Mouse (Mus musculus): Measurements from ENCODE around the gene Mrpl54. TPM values are rescaled to one million over a fixed set of nuclear protein-coding genes. Genes with fewer than 3 reads are reported as not detected.

The Mrpl54 gene
- polyA plus RNA-seq, 1 experiment from 2014 or later = 150 TPM

GRCm38 (mm10) chr10:81302781-81303218 lies 36.1 kb upstream of the Mrpl54 start:
- Histone ChIP-seq H3K4me2 (no peak overlapping the region), H3K27me3 (no peaks in the 10 kb centered on the region), H3K27ac (replicated peaks) (no peak overlapping the region; the same call in 1 of the 2 replicates), H3K9me3 (no peaks in the 10 kb centered on the region), H3K36me3 (peaks cover 24% of the 10 kb centered on the region), H3K4me1 (replicated peaks) (peaks cover 43% of the 10 kb centered on the region), H3K4me3 (no peak overlapping the region), H3K9ac (peak overlapping the region; percentile 8; the same call in 1 of the 2 replicates)
- WGBS = 64% methylated on average over 14 of the region's 14 CpGs
- ATAC-seq (ENCODE audit: low read depth) = no peak

- no peak for ATAC-seq (ENCODE audit: low read depth)
- WGBS = 60% methylated on average over 4 of the region's 4 CpGs
- Histone ChIP-seq H3K36me3 (peaks cover 18% of the 10 kb centered on the region), H3K9ac (peak overlapping the region; percentile 0; the same call in 1 of the 2 replicates), H3K4me3 (no peak overlapping the region), H3K9me3 (no peaks in the 10 kb centered on the region), H3K4me2 (no peak overlapping the region), H3K4me1 (replicated peaks) (peaks cover 43% of the 10 kb centered on the region), H3K27ac (replicated peaks) (peak overlapping the region; percentile 24), H3K27me3 (no peaks in the 10 kb centered on the region)
Measured at GRCm38 (mm10) chr10:81302288-81302687, 35.6 kb upstream of the Mrpl54 start.

DNA sequence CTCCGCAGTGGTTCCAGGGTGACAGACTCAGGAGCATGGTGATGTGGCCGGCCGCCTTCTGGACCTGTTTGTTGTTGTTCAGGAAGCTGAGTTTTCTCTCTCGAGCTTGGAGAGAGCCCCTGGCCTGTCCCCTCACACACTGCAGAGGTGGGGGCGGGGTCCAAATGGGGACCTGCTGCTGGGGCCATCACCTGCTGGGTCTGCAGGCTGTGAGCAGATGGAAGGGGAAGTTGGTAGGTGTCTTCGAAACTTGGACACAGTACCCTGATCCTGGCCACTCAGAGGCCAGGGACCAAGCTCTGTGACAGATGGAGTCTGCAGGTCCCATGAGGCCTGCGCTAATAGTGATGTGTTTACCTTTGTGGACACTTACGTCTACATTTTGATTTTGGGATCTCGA lies 34.6 kb upstream of the Mrpl54 start:
- Histone ChIP-seq H3K36me3 (peaks cover 11% of the 10 kb centered on the region), H3K4me2 (no peak overlapping the region), H3K4me3 (no peak overlapping the region), H3K27me3 (no peaks in the 10 kb centered on the region), H3K9me3 (no peaks in the 10 kb centered on the region), H3K9ac (no peak overlapping the region), H3K27ac (replicated peaks) (no peak overlapping the region), H3K4me1 (replicated peaks) (peaks cover 43% of the 10 kb centered on the region)
- ATAC-seq (ENCODE audit: low read depth) = no peak
- WGBS = 84% methylated on average over 9 of the region's 9 CpGs

GRCm38 (mm10) chr10:81300352-81300907 lies 33.7 kb upstream of the Mrpl54 start:
- Histone ChIP-seq H3K4me1 (replicated peaks) (peaks cover 51% of the 10 kb centered on the region), H3K9ac (0 out of 2 replicates have a peak overlapping the region, but pooled peaks have one; percentile 41), H3K9me3 (no peaks in the 10 kb centered on the region), H3K27me3 (no peaks in the 10 kb centered on the region), H3K4me3 (no peak overlapping the region), H3K27ac (replicated peaks) (no peak overlapping the region), H3K36me3 (peaks cover 2% of the 10 kb centered on the region; the same call in 1 of the 2 replicates), H3K4me2 (no peak overlapping the region)
- ATAC-seq (ENCODE audit: low read depth) = no peak
- WGBS = 87% methylated on average over 9 of the region's 9 CpGs

- ATAC-seq (ENCODE audit: low read depth) = no peak
- Histone ChIP-seq H3K27ac (replicated peaks) (no peak overlapping the region), H3K4me1 (replicated peaks) (peaks cover 58% of the 10 kb centered on the region), H3K27me3 (no peaks in the 10 kb centered on the region), H3K4me3 (no peak overlapping the region), H3K9ac (0 out of 2 replicates have a peak overlapping the region, but pooled peaks have one; percentile 41), H3K4me2 (no peak overlapping the region), H3K36me3 (0 out of 2 replicates have a peak, but pooled peaks cover 2% of the 10 kb centered on the region), H3K9me3 (no peaks in the 10 kb centered on the region)
- WGBS = 91% methylated on average over 14 of the region's 14 CpGs
Measured at GRCm38 (mm10) chr10:81299585-81300351, 33.0 kb upstream of the Mrpl54 start.

DNA sequence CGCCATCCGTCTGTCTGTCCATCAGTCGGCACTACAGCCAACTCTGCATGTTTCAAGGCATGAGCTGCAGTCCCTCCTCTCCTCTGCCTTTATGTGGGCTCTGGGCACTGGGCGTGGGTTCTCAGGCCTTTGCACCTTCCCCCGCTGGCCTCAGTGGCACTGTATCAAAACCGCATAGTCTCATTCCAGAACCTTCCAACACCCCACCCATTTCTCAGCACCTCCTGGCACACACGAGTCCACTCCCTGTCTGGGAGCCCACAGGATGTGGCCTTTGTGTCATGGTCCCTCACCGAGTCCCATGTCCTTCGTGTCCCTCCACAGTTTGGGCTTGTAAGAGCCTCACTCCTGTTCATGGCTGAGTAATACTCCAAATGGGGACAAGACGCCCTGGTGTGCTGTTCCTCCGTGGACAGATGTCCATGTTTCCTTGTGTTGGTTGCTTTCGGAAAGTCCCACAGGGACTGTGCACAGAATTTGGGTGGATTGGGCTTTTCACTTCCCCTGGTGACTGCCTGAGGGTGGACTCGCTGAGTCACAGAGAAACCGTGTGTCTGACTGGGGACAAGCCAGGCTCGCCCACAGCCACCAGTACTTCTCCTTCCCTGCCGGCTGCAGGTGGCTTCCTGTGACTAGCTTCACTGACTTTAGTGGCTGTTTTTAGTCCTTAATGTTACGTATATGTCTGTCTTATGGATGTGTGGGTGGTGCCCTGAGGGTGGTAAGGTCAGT lies 31.8 kb upstream of the Mrpl54 start:
- Histone ChIP-seq H3K4me2 (no peak overlapping the region), H3K27ac (replicated peaks) (no peak overlapping the region), H3K9ac (no peak overlapping the region), H3K9me3 (no peaks in the 10 kb centered on the region), H3K27me3 (no peaks in the 10 kb centered on the region), H3K36me3 (0 out of 2 replicates have a peak, but pooled peaks cover 2% of the 10 kb centered on the region), H3K4me3 (no peak overlapping the region), H3K4me1 (replicated peaks) (peaks cover 67% of the 10 kb centered on the region)
- WGBS = 96% methylated on average over 17 of the region's 17 CpGs
- ATAC-seq (ENCODE audit: low read depth) = no peak

- Histone ChIP-seq H3K27ac (replicated peaks) (0 out of 2 replicates have a peak overlapping the region, but pooled peaks have one; percentile 56), H3K36me3 (0 out of 2 replicates have a peak, but pooled peaks cover 2% of the 10 kb centered on the region), H3K4me2 (no peak overlapping the region), H3K27me3 (no peaks in the 10 kb centered on the region), H3K9ac (no peak overlapping the region), H3K9me3 (no peaks in the 10 kb centered on the region), H3K4me1 (replicated peaks) (peaks cover 62% of the 10 kb centered on the region), H3K4me3 (no peak overlapping the region)
- WGBS = 69% methylated on average over 10 of the region's 10 CpGs
- ATAC-seq (ENCODE audit: low read depth) = no peak
Measured at GRCm38 (mm10) chr10:81297845-81298244, 31.1 kb upstream of the Mrpl54 start.

DNA sequence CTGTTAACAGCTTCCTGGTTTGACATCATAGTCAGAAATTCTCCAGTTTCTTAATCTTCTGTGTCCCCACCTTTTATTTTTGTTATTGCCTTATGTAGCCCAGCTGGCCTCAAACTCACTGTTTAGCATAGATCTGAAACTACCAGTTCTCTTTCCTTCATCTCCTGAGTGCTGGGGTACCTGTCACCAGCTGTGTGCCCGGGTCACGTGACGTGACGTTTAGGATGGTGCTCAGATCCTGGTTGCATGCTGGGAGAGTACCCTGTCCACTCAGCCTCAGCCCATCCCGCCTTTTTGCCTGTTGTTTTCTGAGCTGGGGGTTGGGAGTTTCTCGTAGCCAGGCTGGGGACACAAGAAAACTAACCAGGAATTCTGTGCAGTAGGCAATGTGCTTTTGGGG lies 30.5 kb upstream of the Mrpl54 start:
- no peak for ATAC-seq (ENCODE audit: low read depth)
- 79% methylated on average over 6 of the region's 6 CpGs for WGBS
- Histone ChIP-seq H3K4me3 (no peak overlapping the region), H3K36me3 (0 out of 2 replicates have a peak, but pooled peaks cover 2% of the 10 kb centered on the region), H3K9ac (no peak overlapping the region), H3K9me3 (no peaks in the 10 kb centered on the region), H3K4me1 (replicated peaks) (peaks cover 56% of the 10 kb centered on the region), H3K27me3 (no peaks in the 10 kb centered on the region), H3K4me2 (no peak overlapping the region), H3K27ac (replicated peaks) (0 out of 2 replicates have a peak overlapping the region, but pooled peaks have one; percentile 56)

DNA sequence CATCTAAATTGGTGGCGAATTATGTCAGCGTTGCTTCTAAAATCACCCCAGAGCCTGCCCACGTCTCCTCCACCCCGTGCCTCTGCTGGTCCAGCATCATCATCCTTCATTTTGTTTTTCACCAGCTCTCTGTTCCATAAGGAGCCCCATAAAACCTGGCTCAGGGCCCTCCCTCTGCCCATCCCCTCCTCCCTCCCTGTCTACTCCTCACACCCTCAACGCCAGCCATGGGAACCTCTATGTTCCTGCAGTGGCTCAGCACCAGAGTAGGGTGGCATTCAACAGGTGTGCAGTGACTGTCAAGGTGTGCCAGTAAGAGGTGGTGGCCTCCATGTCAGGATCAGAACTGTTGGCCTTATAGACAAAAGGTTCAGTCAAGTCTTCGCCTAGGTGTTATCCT lies 28.5 kb upstream of the Mrpl54 start:
- no peak overlapping the region for H3K4me3 ChIP-seq
- peak overlapping the region; percentile 90 for H3K4me2 ChIP-seq
- H3K27me3 ChIP-seq = peaks cover 17% of the 10 kb centered on the region
- 0 out of 2 replicates have a peak, but pooled peaks cover 2% of the 10 kb centered on the region for H3K36me3 ChIP-seq
- H3K9me3 ChIP-seq = no peaks in the 10 kb centered on the region
- peak overlapping the region; percentile 92; the same call in 1 of the 2 replicates for H3K9ac ChIP-seq
- H3K27ac ChIP-seq (replicated peaks) = no peak overlapping the region
- ATAC-seq (ENCODE audit: low read depth) = no peak
- H3K4me1 ChIP-seq (replicated peaks) = peaks cover 50% of the 10 kb centered on the region
- 92% methylated on average over 6 of the region's 6 CpGs for WGBS

DNA sequence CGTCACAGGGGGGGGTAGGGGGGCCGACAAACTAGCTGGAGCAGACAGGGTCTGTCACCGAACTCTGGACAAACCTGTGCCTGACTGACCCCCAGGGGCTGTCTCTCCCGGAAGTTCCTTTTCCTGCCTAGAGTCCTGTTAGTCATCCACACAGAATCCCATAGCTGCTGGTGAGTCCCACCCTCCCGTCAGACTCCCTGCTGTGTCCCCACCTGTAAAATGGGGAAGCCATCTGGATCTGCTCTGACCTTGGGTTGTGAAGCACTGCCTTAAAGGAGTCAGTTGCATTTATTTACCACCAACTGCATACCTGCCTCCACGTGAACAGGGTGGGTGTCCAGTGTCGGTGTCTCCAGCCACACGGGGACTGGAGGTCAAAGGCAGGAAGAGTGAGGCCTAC lies 27.7 kb upstream of the Mrpl54 start:
- Histone ChIP-seq H3K27ac (replicated peaks) (no peak overlapping the region), H3K4me1 (replicated peaks) (peaks cover 49% of the 10 kb centered on the region), H3K9ac (peak overlapping the region; percentile 92), H3K27me3 (peaks cover 24% of the 10 kb centered on the region), H3K9me3 (no peaks in the 10 kb centered on the region), H3K36me3 (0 out of 2 replicates have a peak, but pooled peaks cover 2% of the 10 kb centered on the region), H3K4me2 (peak overlapping the region; percentile 90), H3K4me3 (peak overlapping the region; percentile 88)
- ATAC-seq (ENCODE audit: low read depth) = no peak
- 43% methylated on average over 8 of the region's 8 CpGs for WGBS

GRCm38 (mm10) chr10:81293334-81294030 lies 26.7 kb upstream of the Mrpl54 start:
- Histone ChIP-seq H3K4me2 (peak overlapping the region; percentile 90), H3K36me3 (0 out of 2 replicates have a peak, but pooled peaks cover 2% of the 10 kb centered on the region), H3K4me1 (replicated peaks) (peaks cover 47% of the 10 kb centered on the region), H3K27me3 (peaks cover 25% of the 10 kb centered on the region), H3K9ac (peak overlapping the region; percentile 92), H3K4me3 (peak overlapping the region; percentile 88), H3K9me3 (no peaks in the 10 kb centered on the region), H3K27ac (replicated peaks) (peak overlapping the region; percentile 90)
- ATAC-seq (ENCODE audit: low read depth) = peak; percentile 32
- 3% methylated on average over 25 of the region's 25 CpGs for WGBS
